Mouse (Mus musculus) A20 (cell line): ENCODE measurements around the gene Nrip3.
A peak's percentile ranks its signal among the peaks of the same experiment; 100 is the strongest.

Experiments used
- DNase-seq: peaks from one replicate; pipeline ENCODE4 v3.0.0-alpha.2; 2011; ENCODE audit warnings: low read depth, low spot score

Gene Nrip3

GRCm38 (mm10) chr7:109781470-109782203 lies at the start of gene Nrip3:
Nrip3 (minus strand) TSS chr7:109782025.
- DNase-seq = no peak

- no peak for DNase-seq
These were observed 49.6 kb upstream of the Nrip3 start for GRCm38 (mm10) chr7:109831376-109831775.

- no peak for DNase-seq
These were observed 45.1 kb upstream of the Nrip3 start for GRCm38 (mm10) chr7:109826911-109827310.

GRCm38 (mm10) chr7:109825293-109825692 lies 43.5 kb upstream of the Nrip3 start:
- DNase-seq = no peak

- no peak for DNase-seq
These were observed 36.8 kb upstream of the Nrip3 start for GRCm38 (mm10) chr7:109818600-109818999.

- no peak for DNase-seq
These were observed 36.1 kb upstream of the Nrip3 start for GRCm38 (mm10) chr7:109817954-109818353.

- no peak for DNase-seq
These were observed 31.7 kb upstream of the Nrip3 start for GRCm38 (mm10) chr7:109813330-109814140.

GRCm38 (mm10) chr7:109807616-109808485 lies 26.0 kb upstream of the Nrip3 start:
- no peak for DNase-seq

- peak; percentile 51 for DNase-seq
These were observed 23.0 kb upstream of the Nrip3 start for GRCm38 (mm10) chr7:109804843-109805242.

GRCm38 (mm10) chr7:109804355-109804754 lies 22.5 kb upstream of the Nrip3 start:
- no peak for DNase-seq

- no peak for DNase-seq
These were observed 21.7 kb upstream of the Nrip3 start for GRCm38 (mm10) chr7:109803516-109803915.

- DNase-seq = no peak
These were observed 18.8 kb upstream of the Nrip3 start for GRCm38 (mm10) chr7:109800626-109801025.

GRCm38 (mm10) chr7:109799168-109799567 lies 17.3 kb upstream of the Nrip3 start:
- no peak for DNase-seq

- DNase-seq = no peak
These were observed 13.7 kb upstream of the Nrip3 start for GRCm38 (mm10) chr7:109795564-109795963.

GRCm38 (mm10) chr7:109794556-109794955 lies 12.7 kb upstream of the Nrip3 start:
- DNase-seq = no peak

GRCm38 (mm10) chr7:109792759-109793158 lies 10.9 kb upstream of the Nrip3 start:
- DNase-seq = peak; percentile 62

GRCm38 (mm10) chr7:109790818-109791217 lies 9.0 kb upstream of the Nrip3 start:
- no peak for DNase-seq

GRCm38 (mm10) chr7:109787860-109788259 lies 6.0 kb upstream of the Nrip3 start:
- no peak for DNase-seq

- no peak for DNase-seq
These were observed 1.5 kb upstream of the Nrip3 start for GRCm38 (mm10) chr7:109783281-109783680.

GRCm38 (mm10) chr7:109781087-109781469 lies 747 bp downstream of the Nrip3 start:
- no peak for DNase-seq

GRCm38 (mm10) chr7:109772251-109772650 lies 9.6 kb downstream of the Nrip3 start:
- DNase-seq = no peak
